Mouse (Mus musculus) embryonic facial prominence, embryonic 14.5 days (tissue): ENCODE measurements at regions not wholly inside any gene's neighbourhood (a gene's known extent, or its start where the extent isn't known, plus 50 kb on each side); places are given as distances from the start of the nearest gene placed in this dataset.
A peak's percentile ranks its signal among the peaks of the same experiment; 100 is the strongest.

Experiments used
- ATAC-seq: fragments of 200-750 bp; cut with Nextera tagmentation; 2 replicates; pipeline ENCODE4 v1.8.0; 2017; ENCODE audit warnings: low read depth, moderate number of reproducible peaks, moderate TSS enrichment
- DNase-seq: peaks from one replicate; pipeline ENCODE4 v3.0.0-alpha.2; 2015; ENCODE audit warnings: low spot score
- H3K27ac ChIP-seq: fragments of 300-500 bp; sonication (generic); replicated peaks from 2 replicates; pipeline ENCODE4 v1.5.1; 2014; ENCODE audit warnings: low read depth, mild to moderate bottlenecking, low read length, moderate library complexity
- H3K27me3 ChIP-seq: fragments of 300-500 bp; sonication (generic); replicated peaks from 2 replicates; pipeline ENCODE4 v1.6.1; 2014; ENCODE audit warnings: low read length; ENCODE audit not compliant: control insufficient read depth, insufficient read depth
- H3K36me3 ChIP-seq: fragments of 300-500 bp; sonication (generic); 2 replicates; pipeline ENCODE4 v1.6.1; 2014; ENCODE audit warnings: low read length, mixed read lengths; ENCODE audit not compliant: control insufficient read depth, insufficient read depth
- H3K4me1 ChIP-seq: fragments of 300-500 bp; sonication (generic); 2 replicates; pipeline ENCODE4 v1.6.1; 2014; ENCODE audit warnings: antibody characterized with exemption, low read length; ENCODE audit not compliant: control insufficient read depth, insufficient read depth
- H3K4me2 ChIP-seq: fragments of 300-500 bp; sonication (generic); 2 replicates; pipeline ENCODE4 v1.6.1; 2014; ENCODE audit warnings: low read depth, mild to moderate bottlenecking, low read length, moderate library complexity, mixed read lengths
- H3K4me3 ChIP-seq: fragments of 300-500 bp; sonication (generic); 2 replicates; pipeline ENCODE4 v1.5.1; 2014; ENCODE audit warnings: low read depth, mild to moderate bottlenecking, low read length
- H3K9ac ChIP-seq: fragments of 300-500 bp; sonication (generic); 2 replicates; pipeline ENCODE4 v1.6.1; 2014; ENCODE audit warnings: low read depth, mild to moderate bottlenecking, low read length, moderate library complexity, mixed read lengths
- H3K9me3 ChIP-seq: fragments of 300-500 bp; sonication (generic); 2 replicates; pipeline ENCODE4 v1.6.1; 2016; ENCODE audit warnings: low read length; ENCODE audit not compliant: control insufficient read depth
- WGBS: fragments of 180-500 bp; shearing (Covaris S2); extraction: QIAGEN DNeasy Blood & Tissue Kit; methylation state at CpG from one replicate; pipeline ENCODE4 v1.1.7; 2014; 5-methylcytosine and 5-hydroxymethylcytosine counted together

- 62% methylated on average over 4 of the region's 4 CpGs for WGBS
- no peak for ATAC-seq
- Histone ChIP-seq H3K27me3 (no peaks in the 10 kb centered on the region), H3K4me3 (no peak overlapping the region), H3K9ac (no peak overlapping the region), H3K4me2 (no peak overlapping the region), H3K36me3 (no peaks in the 10 kb centered on the region), H3K4me1 (0 out of 2 replicates have a peak, but pooled peaks cover 7% of the 10 kb centered on the region), H3K27ac (no peak overlapping the region), H3K9me3 (no peaks in the 10 kb centered on the region)
- no peak for DNase-seq
Observed at GRCm38 (mm10) chr1:80039161-80039560, 178.2 kb upstream of the Serpine2 start.

- Histone ChIP-seq H3K4me2 (no peak overlapping the region), H3K4me1 (peaks cover 14% of the 10 kb centered on the region), H3K9ac (no peak overlapping the region), H3K27ac (no peak overlapping the region), H3K4me3 (no peak overlapping the region), H3K36me3 (no peaks in the 10 kb centered on the region), H3K9me3 (no peaks in the 10 kb centered on the region), H3K27me3 (no peaks in the 10 kb centered on the region)
- no peak for ATAC-seq
- DNase-seq: no peak
Observed at GRCm38 (mm10) chr1:80038059-80038458, 177.1 kb upstream of the Serpine2 start.

GRCm38 (mm10) chr1:80036436-80036835, 175.5 kb upstream of the Serpine2 start:
- 93% methylated on average over 4 of the region's 4 CpGs for WGBS
- Histone ChIP-seq H3K4me2 (no peak overlapping the region), H3K9ac (no peak overlapping the region), H3K4me3 (no peak overlapping the region), H3K27ac (no peak overlapping the region), H3K9me3 (no peaks in the 10 kb centered on the region), H3K27me3 (no peaks in the 10 kb centered on the region), H3K4me1 (peaks cover 21% of the 10 kb centered on the region), H3K36me3 (no peaks in the 10 kb centered on the region)
- DNase-seq (no peak), ATAC-seq (no peak)

- WGBS: 31% methylated on average over 6 of the region's 6 CpGs
- H3K9me3 ChIP-seq: no peaks in the 10 kb centered on the region
- no peak overlapping the region for H3K4me3 ChIP-seq
- no peak for ATAC-seq
- H3K27me3 ChIP-seq: no peaks in the 10 kb centered on the region
- H3K4me2 ChIP-seq: no peak overlapping the region
- peak overlapping the region; percentile 56 for H3K27ac ChIP-seq
- DNase-seq: peak; percentile 59
- no peaks in the 10 kb centered on the region for H3K36me3 ChIP-seq
- peaks cover 14% of the 10 kb centered on the region for H3K4me1 ChIP-seq
- no peak overlapping the region for H3K9ac ChIP-seq
Observed at GRCm38 (mm10) chr1:80033522-80033921, 172.5 kb upstream of the Serpine2 start.

GRCm38 (mm10) chr1:80033121-80033520, 172.1 kb upstream of the Serpine2 start:
- no peak for DNase-seq
- no peak overlapping the region for H3K4me3 ChIP-seq
- 28% methylated on average over 2 of the region's 2 CpGs for WGBS
- H3K9ac ChIP-seq: no peak overlapping the region
- no peak for ATAC-seq
- no peak overlapping the region for H3K4me2 ChIP-seq
- H3K9me3 ChIP-seq: no peaks in the 10 kb centered on the region
- no peaks in the 10 kb centered on the region for H3K27me3 ChIP-seq
- peak overlapping the region; percentile 56; the same call in 1 of the 2 replicates for H3K27ac ChIP-seq
- peaks cover 14% of the 10 kb centered on the region for H3K4me1 ChIP-seq
- no peaks in the 10 kb centered on the region for H3K36me3 ChIP-seq

- Histone ChIP-seq H3K36me3 (no peaks in the 10 kb centered on the region), H3K9ac (no peak overlapping the region), H3K9me3 (no peaks in the 10 kb centered on the region), H3K4me2 (no peak overlapping the region), H3K27ac (0 out of 2 replicates have a peak overlapping the region, but pooled peaks have one; percentile 56), H3K4me3 (no peak overlapping the region), H3K4me1 (peaks cover 14% of the 10 kb centered on the region), H3K27me3 (no peaks in the 10 kb centered on the region)
- DNase-seq: no peak
- no peak for ATAC-seq
Observed at GRCm38 (mm10) chr1:80032464-80032863, 171.5 kb upstream of the Serpine2 start.

GRCm38 (mm10) chr1:80030635-80031034, 169.7 kb upstream of the Serpine2 start:
- 79% methylated on average over 1 of the region's 1 CpGs for WGBS
- Histone ChIP-seq H3K4me3 (no peak overlapping the region), H3K9ac (no peak overlapping the region), H3K27ac (no peak overlapping the region), H3K9me3 (no peaks in the 10 kb centered on the region), H3K4me1 (peaks cover 14% of the 10 kb centered on the region), H3K27me3 (no peaks in the 10 kb centered on the region), H3K4me2 (no peak overlapping the region), H3K36me3 (no peaks in the 10 kb centered on the region)
- ATAC-seq: no peak
- DNase-seq: no peak

GRCm38 (mm10) chr1:80030224-80030623, 169.2 kb upstream of the Serpine2 start:
- ATAC-seq (no peak), DNase-seq (no peak)
- H3K4me2 ChIP-seq: no peak overlapping the region
- H3K9ac ChIP-seq: no peak overlapping the region
- WGBS: 84% methylated on average over 3 of the region's 3 CpGs
- H3K4me3 ChIP-seq: no peak overlapping the region
- H3K9me3 ChIP-seq: no peaks in the 10 kb centered on the region
- H3K27ac ChIP-seq: no peak overlapping the region
- H3K4me1 ChIP-seq: peaks cover 14% of the 10 kb centered on the region
- no peaks in the 10 kb centered on the region for H3K36me3 ChIP-seq
- H3K27me3 ChIP-seq: no peaks in the 10 kb centered on the region

- ATAC-seq: no peak
- Histone ChIP-seq H3K27ac (no peak overlapping the region), H3K9ac (no peak overlapping the region), H3K9me3 (no peaks in the 10 kb centered on the region), H3K27me3 (no peaks in the 10 kb centered on the region), H3K4me3 (no peak overlapping the region), H3K4me1 (no peaks in the 10 kb centered on the region), H3K4me2 (no peak overlapping the region), H3K36me3 (no peaks in the 10 kb centered on the region)
- 88% methylated on average over 4 of the region's 4 CpGs for WGBS
- DNase-seq: no peak
Observed at GRCm38 (mm10) chr1:80025863-80026616, 165.1 kb upstream of the Serpine2 start.
